Mouse (Mus musculus): ENCODE measurements at regions not wholly inside any gene's neighbourhood (a gene's known extent, or its start where the extent isn't known, plus 50 kb on each side); places are given as distances from the start of the nearest gene placed in this dataset.

- ATAC-seq (ENCODE audit: insufficient number of reproducible peaks, low FRiP score, low TSS enrichment): no peak
These were observed 423.2 kb upstream of the Meis1 start for GRCm38 (mm10) chr11:19441936-19442335.

- ATAC-seq (ENCODE audit: insufficient number of reproducible peaks, low FRiP score, low TSS enrichment): no peak
These were observed 436.9 kb upstream of the Meis1 start for GRCm38 (mm10) chr11:19455391-19456290.

GRCm38 (mm10) chr11:19456577-19456976, 437.8 kb upstream of the Meis1 start:
- no peak for ATAC-seq (ENCODE audit: insufficient number of reproducible peaks, low FRiP score, low TSS enrichment)

GRCm38 (mm10) chr11:19463730-19464358, 445.1 kb upstream of the Meis1 start:
- ATAC-seq (ENCODE audit: insufficient number of reproducible peaks, low FRiP score, low TSS enrichment): no peak

GRCm38 (mm10) chr11:19468373-19468772, 449.6 kb upstream of the Meis1 start:
- ATAC-seq (ENCODE audit: insufficient number of reproducible peaks, low FRiP score, low TSS enrichment): no peak

GRCm38 (mm10) chr11:19468803-19469202, 450.0 kb upstream of the Meis1 start:
- no peak for ATAC-seq (ENCODE audit: insufficient number of reproducible peaks, low FRiP score, low TSS enrichment)

GRCm38 (mm10) chr11:19470648-19471341, 452.0 kb upstream of the Meis1 start:
- ATAC-seq (ENCODE audit: insufficient number of reproducible peaks, low FRiP score, low TSS enrichment): no peak

- no peak for ATAC-seq (ENCODE audit: insufficient number of reproducible peaks, low FRiP score, low TSS enrichment)
These were observed 448.9 kb upstream of the Spred2 start for GRCm38 (mm10) chr11:19475068-19475786.

- ATAC-seq (ENCODE audit: insufficient number of reproducible peaks, low FRiP score, low TSS enrichment): no peak
These were observed 431.0 kb upstream of the Spred2 start for GRCm38 (mm10) chr11:19493089-19493756.

- peak; percentile 61 for ATAC-seq (ENCODE audit: insufficient number of reproducible peaks, low FRiP score, low TSS enrichment)
These were observed 402.5 kb upstream of the Spred2 start for GRCm38 (mm10) chr11:19521721-19522120.

GRCm38 (mm10) chr11:19523853-19524487, 400.2 kb upstream of the Spred2 start:
- no peak for ATAC-seq (ENCODE audit: insufficient number of reproducible peaks, low FRiP score, low TSS enrichment)

- no peak for ATAC-seq (ENCODE audit: insufficient number of reproducible peaks, low FRiP score, low TSS enrichment)
These were observed 395.0 kb upstream of the Spred2 start for GRCm38 (mm10) chr11:19529126-19529525.

GRCm38 (mm10) chr11:19530652-19531051, 393.5 kb upstream of the Spred2 start:
- no peak for ATAC-seq (ENCODE audit: insufficient number of reproducible peaks, low FRiP score, low TSS enrichment)

GRCm38 (mm10) chr11:19531255-19532003, 392.7 kb upstream of the Spred2 start:
- ATAC-seq (ENCODE audit: insufficient number of reproducible peaks, low FRiP score, low TSS enrichment): no peak

- ATAC-seq (ENCODE audit: insufficient number of reproducible peaks, low FRiP score, low TSS enrichment): no peak
These were observed 391.3 kb upstream of the Spred2 start for GRCm38 (mm10) chr11:19532867-19533266.

GRCm38 (mm10) chr11:19533701-19534100, 390.5 kb upstream of the Spred2 start:
- ATAC-seq (ENCODE audit: insufficient number of reproducible peaks, low FRiP score, low TSS enrichment): peak; percentile 36

GRCm38 (mm10) chr11:19535215-19535614, 389.0 kb upstream of the Spred2 start:
- ATAC-seq (ENCODE audit: insufficient number of reproducible peaks, low FRiP score, low TSS enrichment): no peak

GRCm38 (mm10) chr11:19546226-19546625, 377.9 kb upstream of the Spred2 start:
- ATAC-seq (ENCODE audit: insufficient number of reproducible peaks, low FRiP score, low TSS enrichment): no peak

All from cerebellum, adult (tissue).